Mouse (Mus musculus): ENCODE measurements around the gene Mast3.

Gene Mast3

GRCm38 (mm10) chr8:70746676-70747075 is 58.2 kb downstream of the Mast3 start:
- no peak for DNase-seq (ENCODE audit: low spot score in 2 of 2)

GRCm38 (mm10) chr8:70745691-70746220 is 59.1 kb downstream of the Mast3 start:
- no peak for DNase-seq (ENCODE audit: low spot score in 2 of 2)

- no peak for DNase-seq (ENCODE audit: low spot score in 2 of 2)
Measured at GRCm38 (mm10) chr8:70744806-70745205, 60.0 kb downstream of the Mast3 start.

- peak in 1 of 2 experiments; percentile 60 for DNase-seq (ENCODE audit: low spot score in 2 of 2)
Measured at GRCm38 (mm10) chr8:70743656-70744590, 60.9 kb downstream of the Mast3 start.

GRCm38 (mm10) chr8:70742981-70743655 is 61.7 kb downstream of the Mast3 start:
- DNase-seq (ENCODE audit: low spot score in 2 of 2) = no peak

GRCm38 (mm10) chr8:70742176-70742575 is 62.7 kb downstream of the Mast3 start:
- no peak for DNase-seq (ENCODE audit: low spot score in 2 of 2)

- DNase-seq (ENCODE audit: low spot score in 2 of 2) = no peak
Measured at GRCm38 (mm10) chr8:70741661-70742060, 63.2 kb downstream of the Mast3 start.

GRCm38 (mm10) chr8:70738211-70738610 is 66.6 kb downstream of the Mast3 start:
- no peak for DNase-seq (ENCODE audit: low spot score in 2 of 2)

GRCm38 (mm10) chr8:70737705-70738104 is 67.1 kb downstream of the Mast3 start:
- no peak for DNase-seq (ENCODE audit: low spot score in 2 of 2)

GRCm38 (mm10) chr8:70730956-70731355 is 73.9 kb downstream of the Mast3 start:
- no peak for DNase-seq (ENCODE audit: low spot score in 2 of 2)

GRCm38 (mm10) chr8:70729808-70730475 is 74.9 kb downstream of the Mast3 start:
- no peak for DNase-seq (ENCODE audit: low spot score in 2 of 2)
